Mouse (Mus musculus): ENCODE data around the gene Gpx2.
A peak's percentile ranks its signal among the peaks of the same experiment; 100 is the strongest.
"Not testable (repeated sequence)": the region's sequence is repeated elsewhere in the genome, so short reads cannot be mapped to it uniquely, and the experiment has no call there.

The Gpx2 gene

DNA sequence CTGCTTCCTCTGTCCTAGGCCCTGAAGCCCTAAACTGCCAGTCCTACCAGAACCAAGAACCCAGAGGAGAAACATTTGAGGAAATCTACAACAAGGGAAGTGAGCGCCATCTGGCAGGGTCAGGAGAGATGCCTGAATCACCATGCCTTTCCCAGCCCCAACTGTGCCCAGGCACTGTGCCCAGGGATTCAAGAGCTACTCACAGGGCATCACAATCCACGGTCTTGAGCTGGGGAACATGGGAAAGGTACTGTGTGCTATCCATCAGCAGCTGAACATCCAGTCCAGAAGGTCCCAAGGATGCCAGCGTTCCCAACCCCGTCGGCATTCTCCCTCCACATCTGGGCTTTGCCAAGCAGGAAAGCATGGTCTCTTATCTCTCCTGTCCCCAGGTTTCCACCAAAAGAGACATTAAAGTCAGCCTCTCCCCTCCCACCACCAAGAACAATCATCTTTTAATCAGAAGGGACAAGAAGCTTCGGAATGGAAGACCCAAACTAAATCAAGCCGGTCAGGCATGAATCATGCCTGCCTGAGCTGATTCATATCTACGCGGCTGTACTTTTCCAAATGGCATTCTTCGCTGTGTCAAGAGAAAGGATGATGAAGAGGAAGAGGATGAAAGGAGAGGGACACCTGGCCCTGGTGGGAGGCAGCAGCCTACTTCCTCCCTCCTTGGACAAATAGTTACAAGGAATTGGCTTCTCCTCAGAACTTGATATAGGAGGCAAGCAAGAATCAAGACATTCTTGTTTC, 9.9 kb upstream of the Gpx2 start:
- no peak for DNase-seq (ENCODE audit: low spot score)

- no peak for DNase-seq (ENCODE audit: low spot score)
These were observed 8.4 kb upstream of the Gpx2 start for GRCm38 (mm10) chr12:76803700-76804252.

DNA sequence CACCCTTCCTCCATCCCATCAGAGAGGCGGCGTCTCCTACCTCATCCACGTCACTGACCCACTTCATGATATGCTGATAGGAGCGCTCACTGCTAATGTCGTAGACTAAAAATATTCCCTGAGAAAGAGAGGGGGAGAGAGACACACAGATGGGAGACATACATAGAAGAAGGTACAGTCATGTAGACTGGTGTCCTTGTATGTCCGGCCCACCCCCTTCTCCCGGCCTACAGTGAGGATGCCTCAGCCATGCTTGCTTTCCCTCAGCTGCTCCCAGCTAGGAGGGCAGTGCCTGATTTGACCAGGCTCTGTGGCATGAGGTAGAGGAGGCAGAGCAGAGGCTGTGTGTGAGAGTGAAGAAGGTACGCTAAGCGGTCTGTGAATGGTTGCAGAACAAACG, 7.7 kb upstream of the Gpx2 start:
- no peak for DNase-seq (ENCODE audit: low spot score)

GRCm38 (mm10) chr12:76798008-76798720, 2.8 kb upstream of the Gpx2 start:
- DNase-seq (ENCODE audit: low spot score): no peak

DNA sequence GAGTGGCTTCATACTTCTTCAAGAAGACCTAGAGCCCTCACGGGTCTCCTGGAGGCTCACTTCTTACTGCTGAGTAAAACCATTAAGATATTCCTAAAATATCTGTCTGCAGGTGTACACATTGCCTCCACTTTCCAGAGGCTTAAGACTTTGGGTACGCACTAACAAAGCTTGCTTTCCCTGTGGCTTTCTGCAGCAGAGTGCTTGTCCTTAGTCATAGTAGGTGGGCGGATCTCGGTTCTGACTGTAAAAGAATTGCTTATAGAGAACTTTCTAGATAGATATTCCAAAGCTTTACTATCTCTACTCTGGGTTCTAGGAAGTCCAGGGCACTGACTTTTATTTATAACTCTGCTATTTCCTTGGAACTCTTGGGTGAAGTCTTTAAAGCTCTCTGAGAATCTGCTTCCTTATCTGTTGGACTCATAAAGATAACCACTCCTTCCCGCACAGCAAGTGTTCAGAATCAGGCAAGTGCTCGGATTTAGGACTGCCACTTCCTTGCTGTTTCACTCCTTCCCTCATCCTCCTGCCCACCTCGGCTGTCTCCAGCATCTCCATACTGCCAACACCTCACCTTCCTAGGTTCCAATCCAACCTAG, 1.7 kb upstream of the Gpx2 start:
- DNase-seq (ENCODE audit: low spot score): no peak

DNA sequence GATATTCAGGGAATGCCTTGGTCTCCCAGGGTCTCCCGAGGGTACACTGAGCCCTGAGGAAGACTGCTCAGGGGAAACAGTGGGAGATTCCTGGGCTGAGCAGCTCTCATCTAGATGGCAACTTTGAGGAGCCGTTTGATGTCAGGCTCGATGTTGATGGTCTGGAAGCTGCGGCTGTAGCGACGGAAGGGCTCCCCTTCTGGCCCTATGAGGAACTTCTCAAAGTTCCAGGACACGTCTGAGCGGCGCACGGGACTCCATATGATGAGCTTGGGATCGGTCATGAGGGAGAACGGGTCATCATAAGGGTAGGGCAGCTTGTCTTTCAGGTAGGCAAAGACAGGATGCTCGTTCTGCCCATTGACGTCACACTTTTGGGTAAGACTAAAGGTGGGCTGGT, 2.8 kb downstream of the Gpx2 start:
- not testable (repeated sequence) for DNase-seq (ENCODE audit: low spot score)

GRCm38 (mm10) chr12:76790446-76791084, 4.8 kb downstream of the Gpx2 start:
- DNase-seq (ENCODE audit: low spot score): no peak

DNA sequence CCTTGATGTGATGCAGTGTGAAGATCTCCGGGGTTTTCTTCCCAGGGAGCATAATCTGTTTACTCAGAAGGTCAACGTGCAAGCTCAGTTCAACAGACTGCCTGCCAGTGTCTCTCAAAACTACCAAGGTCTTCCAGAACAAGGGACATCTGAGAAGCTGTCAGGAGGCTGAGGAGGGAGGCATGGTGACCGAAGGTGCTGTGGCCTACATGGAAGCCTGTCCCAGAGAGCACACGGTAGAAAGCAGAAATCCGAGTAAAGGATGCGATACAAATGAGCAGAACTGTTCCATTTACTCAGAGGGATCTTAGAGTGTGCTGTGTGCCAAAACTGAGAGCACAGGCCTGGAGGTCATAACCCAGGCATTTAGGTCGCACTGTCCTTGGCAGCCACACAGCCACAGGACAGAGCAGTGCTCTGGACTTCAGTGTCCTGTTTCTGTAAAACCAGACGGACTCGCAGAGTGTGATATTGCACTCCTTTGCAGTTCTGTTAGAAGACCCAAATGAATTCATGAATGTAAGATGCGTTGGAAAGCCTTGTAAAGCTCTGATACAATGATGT, 11.2 kb downstream of the Gpx2 start:
- no peak for DNase-seq (ENCODE audit: low spot score)

DNA sequence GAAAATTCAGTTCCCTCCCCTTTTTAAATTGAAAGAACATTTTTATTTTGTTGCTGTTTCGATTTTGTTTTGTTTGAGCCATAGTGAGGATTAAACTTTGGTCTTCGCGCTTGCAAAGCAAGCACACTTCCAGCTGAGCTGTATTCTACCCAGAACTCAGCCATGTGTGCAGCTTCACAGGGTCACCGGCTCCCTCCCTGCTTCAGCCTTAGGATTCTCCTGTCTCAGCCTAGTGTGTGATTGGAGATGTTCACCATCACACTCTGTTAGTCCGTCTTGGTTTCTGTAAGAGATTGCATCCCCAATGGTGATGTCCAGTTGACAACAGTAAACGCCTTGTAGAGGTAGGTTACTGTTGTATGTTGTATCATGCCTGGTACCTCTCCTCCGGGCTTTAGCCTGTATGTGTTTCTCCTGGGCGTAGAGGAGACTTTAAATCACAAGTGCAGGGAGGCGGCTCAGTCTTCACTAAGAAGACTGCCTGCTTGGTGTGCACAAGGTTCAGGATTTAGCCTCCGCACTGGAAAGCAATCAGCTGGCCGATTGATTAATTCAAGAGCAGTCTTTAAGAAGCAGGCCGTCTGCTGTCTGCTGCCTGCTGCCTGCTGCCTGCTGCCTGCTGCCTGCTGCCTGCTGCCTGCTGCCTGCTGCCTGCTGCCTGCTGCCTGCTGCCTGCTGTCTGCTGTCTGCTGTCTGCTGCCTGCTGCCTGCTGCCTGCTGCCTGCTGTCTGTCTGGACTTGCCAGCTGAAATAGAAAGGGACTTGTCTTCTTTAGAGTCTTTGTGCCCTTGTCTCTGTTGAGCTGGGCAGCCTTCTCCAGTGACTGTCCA, 14.5 kb downstream of the Gpx2 start:
- DNase-seq (ENCODE audit: low spot score): no peak

GRCm38 (mm10) chr12:76779951-76780350, 15.4 kb downstream of the Gpx2 start:
- DNase-seq (ENCODE audit: low spot score): no peak

GRCm38 (mm10) chr12:76778305-76779083, 16.9 kb downstream of the Gpx2 start:
- no peak for DNase-seq (ENCODE audit: low spot score)

- DNase-seq (ENCODE audit: low spot score): no peak
These were observed 17.5 kb downstream of the Gpx2 start for GRCm38 (mm10) chr12:76777845-76778244.

GRCm38 (mm10) chr12:76776898-76777297, 18.5 kb downstream of the Gpx2 start:
- no peak for DNase-seq (ENCODE audit: low spot score)

GRCm38 (mm10) chr12:76775132-76775531, 20.2 kb downstream of the Gpx2 start:
- no peak for DNase-seq (ENCODE audit: low spot score)

DNA sequence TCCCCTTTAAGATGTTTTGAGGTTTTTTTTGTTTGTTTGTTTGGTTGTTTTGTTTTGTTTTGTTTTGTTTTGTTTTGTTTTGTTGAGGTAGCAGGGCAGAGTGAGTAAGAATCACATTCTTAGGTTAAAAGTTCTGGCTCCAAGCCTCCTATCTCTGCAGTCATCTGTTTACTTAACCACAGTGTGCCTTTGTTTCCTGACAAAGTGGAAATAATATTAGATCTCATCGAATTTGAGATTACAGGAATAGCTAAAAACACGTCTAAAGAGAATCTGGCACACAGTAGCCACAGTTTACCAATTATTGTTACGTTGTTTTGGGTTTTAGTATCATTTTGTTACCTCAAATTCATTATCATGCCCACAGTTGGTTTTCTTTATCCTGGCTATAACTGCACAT, 20.7 kb downstream of the Gpx2 start:
- DNase-seq (ENCODE audit: low spot score): no peak

DNA sequence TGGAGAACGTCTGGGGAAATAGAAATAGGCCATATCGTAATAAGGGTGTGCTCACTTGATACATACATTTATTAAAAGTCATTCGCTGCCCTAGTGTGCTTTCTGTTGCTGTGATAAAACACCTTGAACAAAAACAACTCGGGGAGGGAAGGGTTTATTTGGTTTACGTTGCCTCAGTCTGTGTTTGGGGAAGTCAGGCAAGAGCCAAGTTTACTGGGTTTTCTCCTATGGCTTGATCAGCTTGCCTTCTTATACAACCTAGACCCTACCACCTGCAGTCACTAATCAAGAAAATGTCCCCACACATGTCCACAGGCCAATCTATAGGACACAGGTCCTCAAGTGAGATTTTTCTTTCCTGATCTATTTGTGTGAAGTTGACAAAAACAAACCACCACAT, 23.8 kb downstream of the Gpx2 start:
- no peak for DNase-seq (ENCODE audit: low spot score)

- DNase-seq (ENCODE audit: low spot score): no peak
These were observed 24.4 kb downstream of the Gpx2 start for GRCm38 (mm10) chr12:76770841-76771500.

GRCm38 (mm10) chr12:76765901-76766630, 29.3 kb downstream of the Gpx2 start:
- no peak for DNase-seq (ENCODE audit: low spot score)

- peak; percentile 96 for DNase-seq (ENCODE audit: low spot score)
These were observed 30.0 kb downstream of the Gpx2 start, which contains the start of the genes Churc1 and Fntb for GRCm38 (mm10) chr12:76765354-76765851. Churc1 (plus strand) TSS chr12:76765538. Fntb (plus strand) TSS chr12:76765589.

Measured in urinary bladder, postnatal 25 days (tissue).